Mouse (Mus musculus): ENCODE data around the gene Ccdc188. TPM values are rescaled to one million over a fixed set of nuclear protein-coding genes. Genes with fewer than 3 reads are reported as not detected.
A peak's percentile ranks its signal among the peaks of the same experiment; 100 is the strongest.

Gene Ccdc188
- polyA plus RNA-seq, 1 experiment from 2014 or later = not detected

DNA sequence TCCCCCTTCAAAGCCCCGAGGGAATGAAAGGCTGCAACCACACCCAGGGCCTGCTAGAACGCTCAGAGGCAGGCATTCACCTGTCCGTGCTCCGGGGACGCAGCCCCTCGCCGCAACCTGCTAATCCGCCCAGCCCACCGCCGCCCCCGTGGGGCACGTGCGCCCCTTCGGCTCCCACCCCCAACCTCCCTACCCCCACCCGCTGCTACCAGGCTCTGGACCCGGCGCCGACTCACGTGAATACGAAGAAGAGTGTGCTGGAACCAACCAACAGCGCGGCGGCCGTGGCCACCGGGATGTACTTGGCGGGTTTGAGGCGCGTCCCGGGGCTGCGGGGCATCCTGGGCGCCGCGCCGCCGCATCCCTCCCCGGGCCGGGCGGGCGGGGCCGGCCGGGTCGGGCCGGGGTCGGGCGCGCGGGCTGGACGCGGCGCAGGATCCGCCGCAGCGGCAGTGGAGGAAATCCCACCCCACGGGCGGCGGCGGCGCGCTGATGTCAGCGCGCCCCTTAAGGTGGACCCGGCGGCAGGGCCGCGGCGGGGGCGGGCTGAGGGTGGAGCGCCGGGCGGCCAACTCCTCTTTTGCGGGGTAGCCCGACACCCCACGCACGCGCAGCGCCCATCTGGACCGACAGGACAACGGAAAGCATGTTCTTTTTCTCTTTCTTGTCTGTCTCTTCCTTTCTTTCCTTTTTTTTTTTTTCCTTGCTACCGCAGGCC, 17.2 kb downstream of the Ccdc188 start, which contains the start of gene Zdhhc8:
Gene Zdhhc8 (minus strand): TSS at position 466 of the 718 bp plus-strand sequence.
- WGBS (ENCODE audit: insufficient replicate concordance) = 1% methylated on average over 43 of the region's 79 CpGs
- Histone ChIP-seq H3K9me3 (ENCODE audit: low read length) (no peaks in the 10 kb centered on the region), H3K27me3 (ENCODE audit: insufficient read depth, low read length) (no peaks in the 10 kb centered on the region), H3K4me1 (ENCODE audit: insufficient read depth) (peaks cover 12% of the 10 kb centered on the region), H3K36me3 (replicated peaks; ENCODE audit: insufficient read depth, low read length) (peaks cover 9% of the 10 kb centered on the region), H3K4me3 (ENCODE audit: low read depth, low read length) (peak within 1 kb of the TSS; percentile 66), H3K9ac (replicated peaks) (peak within 1 kb of the TSS; percentile 72), H3K4me2 (ENCODE audit: low read depth, low read length) (peak within 1 kb of the TSS; percentile 74), H3K27ac (ENCODE audit: low read depth) (peak within 1 kb of the TSS; percentile 69)
- ATAC-seq = peak; percentile 69
- TF ChIP-seq EP300 (IDR thresholded peaks at IDR 0.05; ENCODE audit: low read depth) = no peak
- TF ChIP-seq CTCF (IDR thresholded peaks at IDR 0.05; ENCODE audit: low read depth) = no peak
- DNase-seq = peak; percentile 68

DNA sequence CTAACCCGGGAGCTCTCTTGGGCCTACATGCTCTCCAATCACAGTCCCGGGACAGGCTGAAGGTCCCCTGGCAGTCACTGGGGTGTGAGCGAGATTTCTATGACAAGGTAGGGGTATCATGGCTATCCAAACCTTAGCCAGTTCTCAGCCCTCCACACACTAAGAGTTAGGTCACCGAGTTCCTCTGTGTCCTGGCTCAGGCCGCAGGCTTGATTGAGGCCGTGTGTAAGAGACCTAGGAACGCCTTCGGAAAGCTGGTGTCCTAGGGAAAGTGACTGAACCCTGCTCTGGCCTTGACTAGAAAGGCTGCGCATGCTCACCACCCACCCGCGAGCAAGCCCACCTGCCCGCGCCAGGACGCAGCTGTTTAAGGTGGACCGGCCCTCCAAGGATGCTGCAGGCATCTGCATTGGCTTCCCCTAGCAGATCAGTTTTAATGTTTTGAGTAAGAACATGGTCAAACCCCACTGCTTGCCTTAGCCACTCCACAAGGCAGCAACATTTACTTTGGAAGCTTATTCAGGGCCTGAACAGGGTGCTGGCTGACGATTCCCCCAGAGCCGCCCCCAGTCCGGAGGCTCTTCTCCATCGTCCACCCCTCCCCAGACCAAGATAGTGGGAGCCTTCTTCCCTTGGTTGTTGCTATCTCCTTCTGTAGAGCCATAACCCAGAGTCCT, 17.8 kb downstream of the Ccdc188 start:
- Histone ChIP-seq H3K27ac (ENCODE audit: low read depth) (peak overlapping the region; percentile 69), H3K4me2 (ENCODE audit: low read depth, low read length) (peak overlapping the region; percentile 74), H3K27me3 (ENCODE audit: insufficient read depth, low read length) (no peaks in the 10 kb centered on the region), H3K4me1 (ENCODE audit: insufficient read depth) (peaks cover 6% of the 10 kb centered on the region), H3K36me3 (replicated peaks; ENCODE audit: insufficient read depth, low read length) (peaks cover 16% of the 10 kb centered on the region), H3K9me3 (ENCODE audit: low read length) (no peaks in the 10 kb centered on the region), H3K9ac (replicated peaks) (peak overlapping the region; percentile 72), H3K4me3 (ENCODE audit: low read depth, low read length) (peak overlapping the region; percentile 66)
- ATAC-seq = peak; percentile 46
- WGBS (ENCODE audit: insufficient replicate concordance) = 9% methylated on average over 19 of the region's 19 CpGs
- TF ChIP-seq EP300 (IDR thresholded peaks at IDR 0.05; ENCODE audit: low read depth) (no peak), CTCF (IDR thresholded peaks at IDR 0.05; ENCODE audit: low read depth) (no peak)
- DNase-seq = no peak

DNA sequence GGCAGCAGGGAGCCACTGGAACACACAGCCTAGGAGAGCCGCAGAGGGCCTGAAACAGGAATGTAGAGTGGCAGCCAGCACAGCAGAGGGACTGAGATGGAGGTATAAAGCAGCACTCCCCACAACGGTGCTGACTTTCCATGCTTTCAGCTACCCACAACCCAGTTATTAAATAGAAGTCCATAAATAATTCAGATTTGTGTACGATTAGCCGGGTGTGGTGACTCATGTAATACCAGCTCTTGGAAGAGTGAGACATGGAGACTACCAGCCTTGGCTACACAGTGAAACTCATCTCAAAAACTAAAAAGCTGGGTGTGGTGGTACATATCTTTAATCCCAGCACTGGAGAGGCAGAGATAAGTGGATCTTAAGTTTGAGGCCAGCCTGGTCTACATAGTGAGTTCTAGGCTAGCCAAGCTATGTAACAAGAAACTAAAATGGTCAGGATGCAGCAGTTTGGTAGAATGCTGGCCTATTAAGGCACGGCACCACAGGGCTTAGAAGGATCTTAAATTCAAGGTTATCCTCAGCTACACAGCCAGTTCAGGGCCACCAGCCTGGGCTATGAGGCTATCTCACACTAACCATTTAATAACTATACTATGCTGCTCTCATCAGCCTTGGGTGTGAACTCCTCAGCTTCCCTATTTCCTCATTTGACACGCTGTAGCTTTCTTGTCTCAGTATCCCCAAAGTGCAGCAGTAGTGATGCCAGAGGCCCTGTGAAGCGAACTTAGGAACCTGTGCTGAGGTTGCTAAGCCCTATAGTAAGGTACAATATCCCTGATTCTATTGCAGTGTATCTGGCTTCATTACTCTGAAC, 19.2 kb downstream of the Ccdc188 start:
- Histone ChIP-seq H3K9me3 (ENCODE audit: low read length) (no peaks in the 10 kb centered on the region), H3K27me3 (ENCODE audit: insufficient read depth, low read length) (no peaks in the 10 kb centered on the region), H3K9ac (replicated peaks) (no peak overlapping the region), H3K36me3 (replicated peaks; ENCODE audit: insufficient read depth, low read length) (peaks cover 29% of the 10 kb centered on the region), H3K4me1 (ENCODE audit: insufficient read depth) (peaks cover 6% of the 10 kb centered on the region), H3K4me3 (ENCODE audit: low read depth, low read length) (no peak overlapping the region), H3K4me2 (ENCODE audit: low read depth, low read length) (no peak overlapping the region), H3K27ac (ENCODE audit: low read depth) (no peak overlapping the region)
- TF ChIP-seq EP300 (IDR thresholded peaks at IDR 0.05; ENCODE audit: low read depth) = no peak
- TF ChIP-seq CTCF (IDR thresholded peaks at IDR 0.05; ENCODE audit: low read depth) = no peak
- ATAC-seq (no peak), DNase-seq (no peak)
- 75% methylated on average over 7 of the region's 7 CpGs for WGBS (ENCODE audit: insufficient replicate concordance)

DNA sequence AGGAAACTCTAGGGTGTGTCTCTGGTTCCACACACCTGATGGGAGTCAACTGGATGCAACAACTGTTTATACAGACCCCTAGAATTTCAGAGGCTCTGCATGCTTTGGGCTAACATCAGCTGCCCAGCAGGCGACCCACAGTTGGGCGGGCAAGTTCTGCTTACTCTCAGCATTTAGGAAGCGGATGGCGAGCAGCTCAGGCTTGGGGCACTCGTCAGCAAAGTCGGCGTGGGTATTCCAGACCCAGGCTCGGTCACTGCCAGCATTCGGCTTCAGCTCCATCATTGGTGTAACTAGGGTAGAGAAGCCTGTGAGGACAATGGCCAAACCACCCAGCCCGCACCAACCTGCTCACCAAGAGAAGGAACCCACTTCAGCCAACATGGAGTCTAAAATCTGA, 23.9 kb downstream of the Ccdc188 start:
- no peak overlapping the region for H3K4me2 ChIP-seq (ENCODE audit: low read depth, low read length)
- H3K36me3 ChIP-seq (replicated peaks; ENCODE audit: insufficient read depth, low read length) = peaks cover 71% of the 10 kb centered on the region
- H3K27me3 ChIP-seq (ENCODE audit: insufficient read depth, low read length) = no peaks in the 10 kb centered on the region
- H3K27ac ChIP-seq (ENCODE audit: low read depth) = no peak overlapping the region
- H3K9me3 ChIP-seq (ENCODE audit: low read length) = no peaks in the 10 kb centered on the region
- H3K4me3 ChIP-seq (ENCODE audit: low read depth, low read length) = no peak overlapping the region
- TF ChIP-seq CTCF (IDR thresholded peaks at IDR 0.05; ENCODE audit: low read depth) (no peak), EP300 (IDR thresholded peaks at IDR 0.05; ENCODE audit: low read depth) (no peak)
- ATAC-seq (no peak), DNase-seq (peak; percentile 11)
- 91% methylated on average over 10 of the region's 10 CpGs for WGBS (ENCODE audit: insufficient replicate concordance)
- H3K9ac ChIP-seq (replicated peaks) = no peak overlapping the region; the same call in 1 of the 2 replicates
- no peaks in the 10 kb centered on the region; the same call in 1 of the 2 replicates for H3K4me1 ChIP-seq (ENCODE audit: insufficient read depth)

DNA sequence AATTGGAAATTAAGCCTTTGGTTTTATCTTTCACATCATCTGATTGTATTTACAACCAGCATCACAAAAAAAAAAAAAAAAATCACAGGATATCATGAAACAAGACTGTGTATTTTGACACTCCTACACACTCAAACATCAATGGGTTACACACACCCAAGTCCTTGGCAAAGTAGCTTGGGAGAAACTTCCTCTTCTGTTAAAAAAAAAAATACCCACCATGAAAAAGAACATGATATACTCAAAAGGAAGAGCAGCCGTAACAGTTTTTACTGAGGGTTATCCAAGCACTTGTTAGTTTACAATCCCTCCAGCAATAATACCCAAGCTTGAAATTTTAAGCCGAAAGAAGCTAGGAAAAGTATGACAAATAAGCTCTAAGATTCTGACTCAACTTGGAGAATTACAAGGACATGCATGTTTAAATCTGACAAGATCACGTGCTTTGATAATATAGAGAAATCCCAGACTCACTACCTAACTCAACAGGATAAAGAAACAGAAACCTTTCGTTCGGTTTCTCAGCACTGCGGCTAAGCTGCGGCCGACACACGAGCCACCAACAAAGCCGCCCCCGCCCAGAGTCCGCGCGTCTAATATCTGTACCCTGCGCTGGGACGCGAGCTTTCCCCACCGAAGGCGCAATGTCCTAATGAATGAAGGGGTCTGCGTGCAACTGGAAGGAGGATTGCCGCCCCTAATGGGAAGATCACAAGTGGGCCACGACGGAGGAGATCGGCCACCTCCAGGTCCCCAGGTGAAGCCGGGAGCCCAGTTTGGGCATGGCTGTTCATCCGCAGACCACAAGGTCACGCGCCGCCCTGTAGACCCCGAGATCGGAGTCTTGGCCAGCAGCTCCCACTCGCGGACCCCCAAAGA, 30.1 kb downstream of the Ccdc188 start:
- peak; percentile 59 for DNase-seq
- peak overlapping the region; percentile 92 for H3K27ac ChIP-seq (ENCODE audit: low read depth)
- no peak for TF ChIP-seq EP300 (IDR thresholded peaks at IDR 0.05; ENCODE audit: low read depth)
- ATAC-seq = no peak
- peaks cover 27% of the 10 kb centered on the region for H3K4me1 ChIP-seq (ENCODE audit: insufficient read depth)
- H3K9ac ChIP-seq (replicated peaks) = peak overlapping the region; percentile 83
- peak overlapping the region; percentile 83 for H3K4me2 ChIP-seq (ENCODE audit: low read depth, low read length)
- peak overlapping the region; percentile 83 for H3K4me3 ChIP-seq (ENCODE audit: low read depth, low read length)
- H3K36me3 ChIP-seq (replicated peaks; ENCODE audit: insufficient read depth, low read length) = peaks cover 56% of the 10 kb centered on the region
- no peaks in the 10 kb centered on the region for H3K27me3 ChIP-seq (ENCODE audit: insufficient read depth, low read length)
- no peaks in the 10 kb centered on the region for H3K9me3 ChIP-seq (ENCODE audit: low read length)
- under 1% methylated on average over 33 of the region's 33 CpGs for WGBS (ENCODE audit: insufficient replicate concordance)

All from liver, postnatal 0 days (tissue).